Mouse (Mus musculus) T-helper 2 cell (primary cell): Measurements from ENCODE around the gene Rab3c.

ENCODE experiments used
- in situ Hi-C: fragments of 300-600 bp; cut with MboI, MseI; formaldehyde crosslinking; loops from one replicate; pipeline ENCODE4 v1.15.1; 2025; ENCODE audit warnings: high pct_unique_total_duplicates

Rab3c gene

GRCm38 (mm10) chr13:110019774-110020173 is 261.0 kb downstream of the Rab3c start:
- in situ Hi-C loops = loop anchor here (5.0 to 10.0 kb wide), 2 partner anchors 97 to 245 kb away; no protein-coding TSS in a partner anchor

- in situ Hi-C loops = loop anchor here (5.0 kb wide), 1 partner anchor 97 kb away; no protein-coding TSS in a partner anchor
Measured at GRCm38 (mm10) chr13:110018941-110019743, 261.7 kb downstream of the Rab3c start.

- in situ Hi-C loops = loop anchor here (5.0 kb wide), 1 partner anchor 96 kb away; no protein-coding TSS in a partner anchor
Measured at GRCm38 (mm10) chr13:110018431-110018901, 262.3 kb downstream of the Rab3c start.

GRCm38 (mm10) chr13:110012029-110012428 is 268.8 kb downstream of the Rab3c start:
- in situ Hi-C loops = no loop called here

- in situ Hi-C loops = no loop called here
Measured at GRCm38 (mm10) chr13:110010876-110011275, 269.9 kb downstream of the Rab3c start.

GRCm38 (mm10) chr13:110008539-110008938 is 272.3 kb downstream of the Rab3c start:
- in situ Hi-C loops = loop anchor here (10.0 kb wide), 1 partner anchor 754 kb away; no protein-coding TSS in a partner anchor

GRCm38 (mm10) chr13:110006106-110006781 is 274.6 kb downstream of the Rab3c start:
- in situ Hi-C loops = loop anchor here (10.0 kb wide), 1 partner anchor 751 kb away; no protein-coding TSS in a partner anchor
